Mouse (Mus musculus) layer of hippocampus, adult 2 months (tissue): ENCODE measurements around the gene Cant1. TPM values are rescaled to one million over a fixed set of nuclear protein-coding genes. Genes with fewer than 3 reads are reported as not detected.
A peak's percentile ranks its signal among the peaks of the same experiment; 100 is the strongest.

Experiments used
- DNase-seq, 2 experiments: peaks; one replicate each; pipeline ENCODE4 v3.0.0; 2022; ENCODE audit warnings: low spot score in 2 of 2
- H3K27ac ChIP-seq: fragments of 200-600 bp; 2 replicates; pipeline ENCODE4 v1.8.1; 2022
- H3K4me3 ChIP-seq: fragments of 200-600 bp; 2 replicates; pipeline ENCODE4 v1.8.1; 2022; ENCODE audit warnings: mild to moderate bottlenecking
- CTCF ChIP-seq: fragments of 200-600 bp; conservative IDR thresholded peaks from 2 replicates; pipeline ENCODE4 v1.8.1; 2022; ENCODE audit warnings: antibody characterized with exemption, mild to moderate bottlenecking, moderate library complexity
- total RNA-seq, 2 experiments: library from RNA; stranded (reverse); gene quantifications; 2 replicates each; pipeline ENCODE4 v1.2.3; 2021

Cant1 gene
- total RNA-seq, 2 experiments from 2014 or later, result 38.0 to 40.5 TPM

DNA sequence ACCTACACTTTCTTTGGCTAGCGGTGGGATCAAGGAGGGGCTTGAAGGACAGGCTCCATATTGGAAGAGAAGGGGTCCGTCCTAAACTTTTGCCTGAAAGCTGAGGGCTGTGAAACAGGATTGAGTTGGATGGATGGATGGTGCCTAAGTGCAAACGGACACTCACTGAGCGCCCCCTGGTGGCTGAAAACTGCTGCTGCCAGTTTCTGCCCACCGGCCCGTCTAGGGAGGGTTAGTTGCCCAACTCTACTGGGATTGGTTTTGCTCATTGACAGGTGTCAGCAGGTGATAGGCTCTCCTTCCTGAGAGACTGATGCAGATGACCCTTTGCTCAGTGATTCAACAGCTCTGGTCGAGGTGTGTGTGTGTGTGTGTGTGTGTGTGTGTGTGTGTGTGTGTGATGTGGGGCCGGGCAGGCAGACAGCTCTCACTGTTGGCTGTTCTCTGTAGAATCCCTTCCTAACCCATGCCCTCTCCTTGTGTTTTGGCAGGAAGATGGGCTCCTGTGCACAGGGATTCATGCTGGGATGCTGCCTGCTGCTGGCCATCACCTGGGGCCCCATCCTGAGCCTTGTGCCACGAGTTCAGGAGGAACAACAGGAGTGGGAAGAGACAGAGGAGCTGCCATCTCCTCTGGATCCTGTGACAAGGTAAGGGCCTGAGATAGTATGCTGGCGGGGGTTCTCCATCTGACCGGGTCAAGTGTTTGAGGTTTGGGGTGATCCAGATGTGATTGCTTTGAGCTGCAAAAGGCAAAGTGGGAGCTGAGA, 24.5 kb upstream of the Cant1 start:
- peak in 1 of 2 experiments; percentile 70 for DNase-seq
- peak; percentile 88 for TF ChIP-seq CTCF
- H3K27ac ChIP-seq, result no peak overlapping the region

DNA sequence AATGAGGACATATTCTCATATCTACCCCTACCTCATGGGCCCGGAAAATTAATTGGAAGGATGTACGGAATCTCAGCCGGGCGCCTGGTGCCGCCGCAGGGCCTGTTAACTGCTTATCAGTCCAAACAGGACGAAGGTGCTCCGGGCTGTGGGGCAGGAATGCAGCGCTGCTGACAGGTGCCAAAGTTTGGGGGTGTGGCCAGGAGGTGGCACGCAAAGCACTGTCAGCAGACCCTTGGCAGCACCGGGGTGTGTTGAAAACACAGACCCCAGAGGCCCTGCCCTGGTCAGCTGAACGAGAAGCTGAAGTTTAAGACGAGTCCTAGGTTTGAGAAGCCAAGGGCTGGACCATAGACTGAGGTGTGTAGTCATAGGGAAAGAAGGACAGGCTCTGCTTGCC, 23.8 kb upstream of the Cant1 start:
- no peak for TF ChIP-seq CTCF
- Histone ChIP-seq H3K4me3 (no peak overlapping the region), H3K27ac (no peak overlapping the region)
- no peak for DNase-seq

More for the DNA sequence above, 24.5 kb upstream of the Cant1 start:
- no peak overlapping the region for H3K4me3 ChIP-seq

GRCm38 (mm10) chr11:118438665-118439414, 20.0 kb upstream of the Cant1 start:
- TF ChIP-seq CTCF, result no peak
- DNase-seq, result no peak
- no peak overlapping the region for H3K4me3 ChIP-seq
- peak overlapping the region; percentile 32; the same call in 1 of the 2 replicates for H3K27ac ChIP-seq

- TF ChIP-seq CTCF, result peak; percentile 66
- no peak overlapping the region for H3K4me3 ChIP-seq
- H3K27ac ChIP-seq, result no peak overlapping the region
- no peak for DNase-seq
Measured at GRCm38 (mm10) chr11:118436471-118436935, 17.6 kb upstream of the Cant1 start.

- DNase-seq, result no peak
- Histone ChIP-seq H3K27ac (no peak overlapping the region), H3K4me3 (no peak overlapping the region)
- TF ChIP-seq CTCF, result no peak
Measured at GRCm38 (mm10) chr11:118434093-118434492, 15.2 kb upstream of the Cant1 start.

DNA sequence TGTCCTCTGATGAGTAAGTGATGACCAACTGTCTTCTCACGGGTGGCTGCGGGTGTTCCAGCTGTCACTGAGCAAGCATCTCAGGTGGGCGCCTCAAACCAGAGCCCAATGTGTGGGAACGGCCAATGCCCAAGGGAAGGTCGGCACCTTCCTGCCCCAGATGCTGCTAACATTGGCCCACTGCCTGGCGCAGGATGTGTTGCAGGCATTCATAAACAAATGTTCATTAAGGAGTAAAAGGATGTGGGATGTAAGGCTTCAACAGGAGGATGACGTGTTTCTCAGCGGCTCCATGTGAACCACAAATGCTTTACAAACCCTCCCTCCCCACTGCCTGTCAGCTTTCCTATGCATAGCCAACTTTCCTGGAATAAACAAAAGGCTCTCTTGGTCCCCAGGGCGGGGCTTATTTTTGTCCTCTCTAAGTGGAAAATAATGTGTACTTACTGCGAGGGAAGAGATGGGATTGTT, 14.5 kb upstream of the Cant1 start:
- no peak for DNase-seq
- Histone ChIP-seq H3K4me3 (no peak overlapping the region), H3K27ac (no peak overlapping the region)
- no peak for TF ChIP-seq CTCF

- H3K27ac ChIP-seq, result no peak overlapping the region
- DNase-seq, result no peak
- no peak overlapping the region for H3K4me3 ChIP-seq
- no peak for TF ChIP-seq CTCF
Measured at GRCm38 (mm10) chr11:118431100-118431948, 12.4 kb upstream of the Cant1 start.

DNA sequence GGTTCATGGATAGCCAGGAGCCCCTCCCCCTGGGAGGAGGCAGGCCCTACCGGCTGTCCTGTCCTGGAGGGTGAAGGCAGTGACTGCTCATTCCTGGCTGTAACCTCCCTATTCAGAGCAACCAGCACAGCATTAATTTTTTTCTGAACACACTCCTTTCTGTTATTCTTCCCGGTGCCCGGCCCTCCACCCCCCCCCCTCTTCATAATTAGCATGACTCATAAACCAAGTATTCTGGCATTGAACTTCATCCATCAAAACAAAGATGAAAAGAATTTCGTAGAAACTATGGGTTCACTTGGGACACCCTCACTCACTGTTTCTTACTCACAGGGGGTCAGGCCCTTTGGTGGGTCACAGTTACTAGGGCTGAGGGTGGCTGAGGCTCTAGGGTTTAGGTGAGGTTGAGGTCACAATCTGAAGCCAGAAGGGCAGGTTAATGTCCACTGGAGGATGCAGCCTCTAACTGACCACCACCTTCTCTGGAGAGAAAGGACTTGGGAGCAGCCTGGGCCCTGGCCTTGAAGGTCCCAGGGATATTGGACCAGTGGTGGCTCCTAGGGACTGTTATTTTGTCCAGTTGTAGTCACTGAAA, 11.5 kb upstream of the Cant1 start:
- no peak for DNase-seq
- Histone ChIP-seq H3K4me3 (no peak overlapping the region), H3K27ac (no peak overlapping the region)
- TF ChIP-seq CTCF, result no peak

DNA sequence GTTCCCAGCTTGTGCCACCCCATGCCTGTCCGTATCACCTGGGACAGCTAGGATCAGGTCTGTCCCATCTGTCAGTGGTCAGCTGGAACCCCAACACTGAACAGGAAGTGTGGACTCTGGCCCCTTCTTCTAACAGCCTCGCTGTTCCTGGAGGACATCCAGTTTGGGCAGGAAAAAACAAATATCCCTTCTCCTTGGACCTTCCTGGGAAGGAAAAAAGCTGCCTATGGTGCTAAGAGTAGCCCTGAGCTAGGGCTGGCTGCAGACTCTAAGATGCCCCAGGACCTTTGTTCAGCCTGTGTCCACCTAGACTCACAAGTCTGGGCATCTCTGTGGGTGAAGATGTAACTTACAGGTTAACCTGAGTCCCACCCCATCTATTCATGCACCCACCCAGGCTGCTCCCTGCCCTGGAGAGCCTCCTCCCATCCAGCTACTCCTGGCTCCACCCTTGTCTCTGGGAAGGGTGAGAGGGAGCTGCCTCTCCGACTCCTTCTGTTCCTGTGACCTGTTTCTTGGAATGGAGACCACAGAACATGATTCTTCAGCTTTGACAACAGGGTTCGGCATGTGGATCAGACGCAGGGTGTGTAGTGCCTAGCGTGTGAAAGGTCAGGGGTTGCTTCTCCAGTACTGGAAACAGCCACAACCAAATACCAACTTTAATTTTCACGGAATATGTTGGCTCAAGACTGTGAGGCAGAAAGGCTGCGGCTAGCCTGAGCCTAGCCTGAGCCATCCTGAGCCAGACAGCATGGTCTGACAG, 10.2 kb upstream of the Cant1 start:
- no peak overlapping the region for H3K27ac ChIP-seq
- no peak overlapping the region for H3K4me3 ChIP-seq

DNA sequence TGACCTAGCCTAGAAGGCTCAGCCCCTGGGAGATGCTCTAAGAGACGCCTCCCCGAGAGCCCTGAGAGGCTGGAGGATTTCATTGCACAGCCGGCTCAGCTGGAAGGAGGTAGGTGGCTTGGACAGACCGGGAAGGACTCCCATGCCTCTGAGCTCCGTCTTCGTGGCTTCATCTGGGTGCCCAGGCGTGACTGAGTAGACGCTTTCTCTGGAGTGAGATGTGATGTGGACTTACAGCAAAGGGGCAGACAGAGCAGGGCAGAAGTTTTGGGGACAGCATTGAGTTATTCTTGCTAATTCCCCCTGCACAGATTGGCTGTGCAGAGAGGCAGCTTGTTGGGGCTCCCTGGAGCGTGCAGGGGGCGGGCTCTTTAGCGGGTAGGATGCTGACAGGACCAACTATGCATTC, 9.6 kb upstream of the Cant1 start:
- peak overlapping the region; percentile 23; the same call in 1 of the 2 replicates for H3K4me3 ChIP-seq
- TF ChIP-seq CTCF, result no peak
- no peak for DNase-seq
- H3K27ac ChIP-seq, result no peak overlapping the region

More for the DNA sequence above, 10.2 kb upstream of the Cant1 start:
- TF ChIP-seq CTCF, result no peak
- no peak for DNase-seq

DNA sequence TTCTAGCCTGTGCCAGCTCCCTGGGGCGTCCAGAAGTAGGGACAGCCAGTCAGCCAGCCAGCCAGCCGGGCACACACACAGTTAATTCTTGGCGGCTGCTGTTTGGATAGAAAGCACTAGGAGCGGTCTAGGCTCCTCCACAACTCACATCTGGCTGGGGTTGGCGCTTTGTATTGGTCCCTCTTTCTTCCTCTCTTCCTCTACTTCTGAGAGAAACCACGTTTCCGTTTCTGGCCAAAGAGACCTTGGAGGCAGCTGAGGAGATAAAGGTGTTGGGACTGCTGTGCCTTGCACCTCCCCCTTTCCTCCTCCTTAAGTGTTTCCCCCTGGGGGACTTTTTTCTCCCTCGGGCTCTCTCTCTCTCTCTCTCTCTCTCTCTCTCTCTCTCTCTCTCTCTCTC, 9.1 kb upstream of the Cant1 start, which contains the start of gene C1qtnf1:
TSS of gene C1qtnf1 (plus strand) at position 218 of the 400 bp plus-strand sequence.
- DNase-seq, result no peak
- Histone ChIP-seq H3K4me3 (peak within 1 kb of the TSS; percentile 23; the same call in 1 of the 2 replicates), H3K27ac (no peak within 1 kb of the TSS)
- TF ChIP-seq CTCF, result no peak

- no peak overlapping the region for H3K4me3 ChIP-seq
- DNase-seq, result no peak
- TF ChIP-seq CTCF, result no peak
- no peak overlapping the region for H3K27ac ChIP-seq
Measured at GRCm38 (mm10) chr11:118427266-118427779, 8.4 kb upstream of the Cant1 start.
